Mouse (Mus musculus) MEL (cell line): ENCODE measurements around the gene Camta2. TPM values are rescaled to one million over a fixed set of nuclear protein-coding genes. Genes with fewer than 3 reads are reported as not detected.

Source experiments
- DNase-seq: peaks from one replicate; pipeline ENCODE4 v3.0.0; 2011; ENCODE audit warnings: low read depth, low spot score
- H3K27ac ChIP-seq: 2 replicates; pipeline ENCODE4 v1.5.1; 2012; ENCODE audit warnings: low read depth, mild to moderate bottlenecking, control low read depth, low read length, moderate library complexity; ENCODE audit not compliant: control insufficient read depth
- H3K27me3 ChIP-seq, 2 experiments: fragments of 150-350 bp in 1 of 2; sonication (generic) in 1 of 2; 2 replicates each; pipeline ENCODE4 v1.6.1; 2012; ENCODE audit warnings: low read length in 2 of 2, mild to moderate bottlenecking in 2 of 2, improper control_type of control experiment in 1 of 2, moderate library complexity in 1 of 2; ENCODE audit not compliant: insufficient read depth in 2 of 2, control insufficient read depth in 1 of 2
- H3K36me3 ChIP-seq, 2 experiments: 2 replicates each; pipeline ENCODE4 v1.6.1; 2012 to 2014; ENCODE audit warnings: low read length in 2 of 2, improper control_type of control experiment in 1 of 2, inconsistent platforms in 1 of 2, mild to moderate bottlenecking in 1 of 2; ENCODE audit not compliant: insufficient read depth in 2 of 2, control insufficient read depth in 1 of 2
- H3K4me1 ChIP-seq, 2 experiments: fragments of 150-350 bp in 1 of 2; sonication (generic) in 1 of 2; 2 replicates each; pipeline ENCODE4 v1.6.1; 2012; ENCODE audit warnings: low read length in 2 of 2, improper control_type of control experiment in 1 of 2, mild to moderate bottlenecking in 1 of 2; ENCODE audit not compliant: insufficient read depth in 2 of 2, control insufficient read depth in 1 of 2
- H3K4me3 ChIP-seq, 2 experiments: fragments of 150-350 bp in 1 of 2; sonication (generic) in 1 of 2; 2 replicates each; pipeline ENCODE4 v1.5.1; 2012; ENCODE audit warnings: low read depth in 2 of 2, low read length in 2 of 2, mild to moderate bottlenecking in 2 of 2, moderate library complexity in 2 of 2, control low read depth in 1 of 2, improper control_type of control experiment in 1 of 2; ENCODE audit not compliant: control insufficient read depth in 1 of 2, insufficient read depth in 1 of 2
- H3K79me2 ChIP-seq: 2 replicates; pipeline ENCODE4 v1.6.1; 2012; ENCODE audit warnings: mild to moderate bottlenecking, low read length, moderate library complexity; ENCODE audit not compliant: control insufficient read depth, poor library complexity, insufficient read depth
- H3K9ac ChIP-seq: 2 replicates; pipeline ENCODE4 v1.6.1; 2012; ENCODE audit warnings: low read depth, mild to moderate bottlenecking, control low read depth, low read length, moderate library complexity; ENCODE audit not compliant: control insufficient read depth, poor library complexity, severe bottlenecking
- H3K9me3 ChIP-seq: fragments of 150-350 bp; sonication (generic); replicated peaks from 2 replicates; pipeline ENCODE4 v1.6.1; 2012; ENCODE audit warnings: mild to moderate bottlenecking, low read length, improper control_type of control experiment, moderate library complexity; ENCODE audit not compliant: insufficient read depth
- CHD2 ChIP-seq: IDR thresholded peaks from 2 replicates; pipeline ENCODE4 v1.6.1; 2011; ENCODE audit warnings: low read length, improper control_type of control experiment
- E2F4 ChIP-seq: IDR thresholded peaks from 2 replicates; pipeline ENCODE4 v1.6.1; 2011; ENCODE audit warnings: low read depth, low read length, improper control_type of control experiment, borderline replicate concordance
- EP300 ChIP-seq, 2 experiments: IDR thresholded peaks; 2 replicates each; pipeline ENCODE4 v1.6.1; 2011; ENCODE audit warnings: improper control_type of control experiment in 2 of 2, low read length in 2 of 2, low read depth in 1 of 2, mild to moderate bottlenecking in 1 of 2
- ETS1 ChIP-seq: IDR thresholded peaks from 2 replicates; pipeline ENCODE4 v1.6.1; 2012; ENCODE audit warnings: low read depth, mild to moderate bottlenecking, inconsistent platforms, low read length, improper control_type of control experiment, moderate library complexity
- GABPA ChIP-seq: IDR thresholded peaks from 2 replicates; pipeline ENCODE4 v1.6.1; 2012; ENCODE audit warnings: low read depth, mild to moderate bottlenecking, inconsistent platforms, low read length, improper control_type of control experiment, moderate library complexity
- HCFC1 ChIP-seq: IDR thresholded peaks from 2 replicates; pipeline ENCODE4 v1.6.1; 2012; ENCODE audit warnings: low read depth, mild to moderate bottlenecking, inconsistent platforms, low read length, improper control_type of control experiment, moderate library complexity
- MAX ChIP-seq: IDR thresholded peaks from 2 replicates; pipeline ENCODE4 v1.6.1; 2011; ENCODE audit warnings: low read length, improper control_type of control experiment
- MEF2A ChIP-seq: IDR thresholded peaks from 2 replicates; pipeline ENCODE4 v1.6.1; 2014; ENCODE audit warnings: low read depth, mild to moderate bottlenecking, inconsistent platforms, low read length, improper control_type of control experiment; ENCODE audit not compliant: poor library complexity, insufficient replicate concordance, severe bottlenecking; ENCODE audit errors: extremely low read depth
- MXI1 ChIP-seq: IDR thresholded peaks from 2 replicates; pipeline ENCODE4 v1.6.1; 2011; ENCODE audit warnings: mild to moderate bottlenecking, low read depth, low read length, improper control_type of control experiment
- NELFE ChIP-seq: IDR thresholded peaks from 2 replicates; pipeline ENCODE4 v1.6.1; 2011; ENCODE audit warnings: low read depth, low read length, improper control_type of control experiment
- RCOR1 ChIP-seq: IDR thresholded peaks from 2 replicates; pipeline ENCODE4 v1.6.1; 2012; ENCODE audit warnings: low read depth, mild to moderate bottlenecking, inconsistent platforms, low read length, improper control_type of control experiment
- SIN3A ChIP-seq: IDR thresholded peaks from 2 replicates; pipeline ENCODE4 v1.6.1; 2012; ENCODE audit warnings: low read length, improper control_type of control experiment, inconsistent platforms
- SMC3 ChIP-seq: IDR thresholded peaks from 2 replicates; pipeline ENCODE4 v1.6.1; 2011; ENCODE audit warnings: low read depth, low read length, improper control_type of control experiment
- TAL1 ChIP-seq: IDR thresholded peaks from 2 replicates; pipeline ENCODE4 v1.6.1; 2012; ENCODE audit warnings: mild to moderate bottlenecking, inconsistent platforms, low read length, moderate library complexity, mixed read lengths
- TCF12 ChIP-seq: IDR thresholded peaks from 2 replicates; pipeline ENCODE4 v1.6.1; 2014; ENCODE audit warnings: low read depth, mild to moderate bottlenecking, inconsistent platforms, low read length, improper control_type of control experiment, moderate library complexity
- USF1 ChIP-seq: IDR thresholded peaks from 2 replicates; pipeline ENCODE4 v1.6.1; 2014; ENCODE audit warnings: low read depth, mild to moderate bottlenecking, inconsistent platforms, low read length, improper control_type of control experiment, moderate library complexity
- USF2 ChIP-seq, 2 experiments: IDR thresholded peaks; 2 replicates each; pipeline ENCODE4 v1.6.1; 2011 to 2012; ENCODE audit warnings: improper control_type of control experiment in 2 of 2, low read length in 2 of 2, borderline replicate concordance in 1 of 2, inconsistent platforms in 1 of 2, low read depth in 1 of 2, mild to moderate bottlenecking in 1 of 2; ENCODE audit not compliant: insufficient read depth in 1 of 2
- ZC3H11A ChIP-seq: IDR thresholded peaks from 2 replicates; pipeline ENCODE4 v1.6.1; 2012; ENCODE audit warnings: low read depth, mild to moderate bottlenecking, inconsistent platforms, low read length, improper control_type of control experiment
- ZMIZ1 ChIP-seq: IDR thresholded peaks from 2 replicates; pipeline ENCODE4 v1.6.1; 2012; ENCODE audit warnings: low read depth, mild to moderate bottlenecking, inconsistent platforms, low read length, improper control_type of control experiment, moderate library complexity
- polyA plus RNA-seq, 2 experiments: library from polyadenylated mRNA; stranded (reverse) in 1 of 2; unstranded in 1 of 2; fragments of >175 nt in 1 of 2; fragments of >200 nt in 1 of 2; gene quantifications; 2 replicates each; pipeline versions ENCODE4 v1.2.1 to v1.2.4; 2012; ENCODE audit warnings: low replicate concordance in 2 of 2, low read depth in 1 of 2; ENCODE audit not compliant: insufficient read length in 2 of 2, insufficient read depth in 1 of 2, missing spikeins in 1 of 2
- total RNA-seq: library from RNA; depleted of rRNA; stranded (reverse); fragments of 300-350 nt; gene quantifications from 2 replicates; pipeline ENCODE4 v1.2.3, GENCODE M21; 2012

The Camta2 gene
- total and polyA plus RNA-seq, 3 experiments = 1.9 to 15.0 TPM; not detected in 1

DNA sequence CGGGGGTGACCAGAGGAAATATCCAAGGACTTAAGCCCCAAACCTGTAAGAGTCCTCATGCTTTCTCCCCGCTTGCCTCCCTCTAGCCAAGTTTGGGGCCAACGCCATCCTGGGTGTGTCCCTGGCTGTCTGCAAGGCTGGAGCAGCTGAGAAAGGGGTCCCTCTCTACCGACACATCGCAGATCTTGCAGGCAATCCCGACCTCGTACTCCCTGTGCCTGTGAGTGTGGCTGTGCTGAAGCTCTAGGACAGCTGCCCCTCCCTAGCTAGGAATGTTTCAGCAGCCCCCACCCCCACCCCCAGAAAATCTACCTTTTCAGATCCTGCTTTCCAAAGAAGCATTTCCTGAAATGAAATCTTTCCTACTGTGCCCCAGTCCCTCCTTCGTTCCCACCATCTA is 29.0 kb downstream of the Camta2 start:
- no peak overlapping the region for H3K9ac ChIP-seq
- H3K79me2 ChIP-seq = peaks cover 21% of the 10 kb centered on the region
- H3K4me3 ChIP-seq = no peak overlapping the region
- no peak for DNase-seq
- H3K36me3 ChIP-seq = peaks cover 1 to 8% of the 10 kb centered on the region in 2 experiments; a peak in 3 of 4 replicates
- no peaks in the 10 kb centered on the region for H3K9me3 ChIP-seq
- TF ChIP-seq E2F4 (no peak), TAL1 (no peak), ZC3H11A (no peak), ETS1 (no peak), SIN3A (no peak), NELFE (no peak), MXI1 (no peak), MEF2A (no peak), USF2 (IDR thresholded peaks at IDR 0.05; ENCODE audit: borderline replicate concordance in 1 of 2, insufficient read depth in 1 of 2, low read depth in 1 of 2, low read length in 2 of 2) (no peak), GABPA (no peak), SMC3 (no peak), HCFC1 (no peak), RCOR1 (no peak), CHD2 (no peak), ZMIZ1 (no peak), TCF12 (no peak), USF1 (no peak), EP300 (IDR thresholded peaks at IDR 0.05; ENCODE audit: low read depth in 1 of 2, low read length in 2 of 2) (no peak), MAX (no peak)
- no peak overlapping the region for H3K27ac ChIP-seq
- no peaks in the 10 kb centered on the region for H3K27me3 ChIP-seq
- H3K4me1 ChIP-seq = peaks cover 2 to 14% of the 10 kb centered on the region in 2 experiments; a peak in 3 of 4 replicates

DNA sequence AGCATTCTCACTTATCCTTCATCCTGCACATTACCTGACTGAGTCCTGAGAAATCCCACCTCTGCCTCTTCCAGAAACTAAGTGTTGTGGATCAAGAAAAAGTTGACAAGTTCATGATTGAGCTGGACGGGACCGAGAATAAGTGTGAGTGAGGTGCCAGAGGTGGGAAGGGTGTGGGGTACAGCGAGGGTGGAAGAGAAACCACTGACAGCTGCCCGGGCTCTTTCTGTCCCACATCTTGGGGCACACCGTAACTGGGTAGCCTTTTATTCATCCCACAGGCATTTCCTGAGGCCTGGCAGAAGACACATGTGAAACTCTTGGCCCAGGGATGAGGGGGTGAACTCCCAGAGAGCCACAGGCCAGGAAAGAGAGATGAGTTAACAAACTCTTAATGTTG is 29.4 kb downstream of the Camta2 start:
- peaks cover 1 to 8% of the 10 kb centered on the region in 2 experiments; a peak in 3 of 4 replicates for H3K36me3 ChIP-seq
- H3K79me2 ChIP-seq = peaks cover 26% of the 10 kb centered on the region
- no peaks in the 10 kb centered on the region for H3K27me3 ChIP-seq
- DNase-seq = no peak
- no peak overlapping the region for H3K4me3 ChIP-seq
- no peak overlapping the region for H3K9ac ChIP-seq
- H3K9me3 ChIP-seq = no peaks in the 10 kb centered on the region
- peaks cover 2 to 14% of the 10 kb centered on the region in 2 experiments; a peak in 3 of 4 replicates for H3K4me1 ChIP-seq
- TF ChIP-seq GABPA = no peak
- TF ChIP-seq, all 39 proteins: peak for 0
- H3K27ac ChIP-seq = no peak overlapping the region
